Mouse (Mus musculus): Measurements from ENCODE around the gene Gm21783. TPM values are rescaled to one million over a fixed set of nuclear protein-coding genes. Genes with fewer than 3 reads are reported as not detected.
"Not testable (repeated sequence)": the region's sequence is repeated elsewhere in the genome, so short reads cannot be mapped to it uniquely, and the experiment has no call there.

The Gm21783 gene
- polyA plus RNA-seq (2014; fragmentation: Nextera tagmentation; extraction: Ambion mirVana), result not detected in 2 replicates

DNA sequence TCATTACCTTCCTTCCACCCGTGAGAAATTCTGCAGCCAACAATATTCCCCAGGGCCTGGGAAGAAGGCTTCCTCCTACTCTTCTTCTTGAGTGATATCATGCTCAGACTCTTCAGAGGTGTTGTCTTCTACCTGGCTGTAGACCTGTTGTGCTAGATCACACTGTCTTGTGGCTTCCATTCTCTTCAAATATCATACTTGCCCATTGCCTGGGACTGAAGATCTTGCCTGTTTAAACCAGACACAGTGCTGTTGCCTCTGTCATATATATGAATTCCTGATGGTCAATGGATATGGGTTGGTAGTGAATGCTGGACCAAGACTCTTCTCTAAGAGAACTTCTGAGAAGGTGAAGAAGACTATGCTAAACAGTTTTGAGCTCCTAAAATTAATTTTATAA lies at the start of gene Gm21783:
Gene Gm21783, minus strand, starts transcription at position 101 of the 400 bp plus-strand sequence.
- not testable (repeated sequence) for DNase-seq (ENCODE audit: low spot score, missing footprints); ATAC-seq (ENCODE audit: low FRiP score); H3K9me3 ChIP-seq (ENCODE audit: control insufficient read depth, low read length); H3K27me3 ChIP-seq (ENCODE audit: control insufficient read depth, insufficient read depth, low read length); H3K9ac ChIP-seq (ENCODE audit: low read length); H3K27ac ChIP-seq (ENCODE audit: low read depth, low read length); H3K36me3 ChIP-seq (ENCODE audit: control insufficient read depth, insufficient read depth, low read length); H3K4me2 ChIP-seq; H3K4me3 ChIP-seq (ENCODE audit: low read depth, low read length); H3K4me1 ChIP-seq (ENCODE audit: control insufficient read depth, insufficient read depth, low read length)
- no CpG with 5 or more reads among the region's 1 CpGs for WGBS

Data from midbrain, embryonic 11.5 days (tissue).